Mouse (Mus musculus) heart, postnatal 14 days (tissue): Measurements from ENCODE around the gene H2-Q4. TPM values are rescaled to one million over a fixed set of nuclear protein-coding genes. Genes with fewer than 3 reads are reported as not detected.
A peak's percentile ranks its signal among the peaks of the same experiment; 100 is the strongest.
"Not testable (repeated sequence)": the region's sequence is repeated elsewhere in the genome, so short reads cannot be mapped to it uniquely, and the experiment has no call there.

Experiments used
- DNase-seq, 2 experiments: peaks; one replicate each; pipeline ENCODE4 v3.0.0; 2021 to 2022
- intact Hi-C: fragments of 180-260 bp; cut with DNase I; formaldehyde crosslinking; loops from one replicate; pipeline ENCODE4 v1.15.1; 2025
- long read RNA-seq, 2 experiments: library from polyadenylated mRNA; stranded (forward); transcript quantifications; one replicate each; pipeline ENCODE4 v2.0.0; 2021
- total RNA-seq, 2 experiments: library from RNA; stranded (reverse); gene quantifications; 2 replicates each; pipeline ENCODE4 v1.2.3; 2021

The H2-Q4 gene
- 1 to 10 TPM; 9.2 to 9.8 TPM for total RNA-seq
- long read RNA-seq, experiment 1, partial matches to known transcripts = 0 of 1 reads
- long read RNA-seq, experiment 1, other reads (novel, unspliced or antisense) = 1 of 1 reads
- long read RNA-seq, experiment 2 = 0 reads

DNA sequence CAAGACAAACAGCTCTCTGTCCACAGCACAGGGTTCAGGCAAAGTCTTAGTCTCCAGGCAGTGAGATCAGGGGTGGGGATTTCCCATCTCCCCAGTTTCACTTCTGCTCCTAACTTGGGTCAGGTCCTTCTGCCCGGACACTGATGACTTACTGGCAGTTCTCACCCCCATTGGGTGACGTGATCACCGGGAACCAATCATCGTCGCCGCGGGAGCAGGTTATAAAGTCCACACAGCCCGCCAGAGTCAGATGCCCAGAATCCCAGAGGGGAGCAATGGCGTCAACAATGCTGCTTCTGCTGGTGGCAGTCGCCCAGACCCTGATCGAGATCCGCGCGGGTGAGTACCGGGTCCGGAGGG, at the start of gene H2-Q4:
H2-Q4 (plus strand) TSS at position 249 of the 360 bp plus-strand sequence.
- DNase-seq = peak; percentile 88 to 94
- intact Hi-C loops = no loop called here

DNA sequence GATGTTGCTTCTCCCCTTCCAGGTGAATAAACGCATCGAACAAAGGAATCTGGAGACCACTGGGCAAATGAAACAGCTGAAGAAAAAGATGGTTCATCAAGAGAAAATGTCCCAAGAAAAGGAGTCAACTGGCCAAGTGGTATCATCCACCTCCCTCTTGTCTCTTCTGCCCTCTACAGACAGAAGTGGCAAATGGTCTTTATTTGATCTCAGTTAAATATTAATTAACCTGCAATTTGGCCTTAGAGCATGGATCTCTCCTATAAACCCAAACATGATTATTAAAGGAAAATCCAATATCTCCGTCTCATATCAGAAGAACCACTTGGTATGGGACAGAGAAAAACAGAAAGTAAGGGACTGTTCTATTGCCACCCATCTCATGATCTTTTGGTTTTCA, 49.7 kb upstream of the H2-Q4 start:
- intact Hi-C loops, DNase-seq: not testable (repeated sequence)

DNA sequence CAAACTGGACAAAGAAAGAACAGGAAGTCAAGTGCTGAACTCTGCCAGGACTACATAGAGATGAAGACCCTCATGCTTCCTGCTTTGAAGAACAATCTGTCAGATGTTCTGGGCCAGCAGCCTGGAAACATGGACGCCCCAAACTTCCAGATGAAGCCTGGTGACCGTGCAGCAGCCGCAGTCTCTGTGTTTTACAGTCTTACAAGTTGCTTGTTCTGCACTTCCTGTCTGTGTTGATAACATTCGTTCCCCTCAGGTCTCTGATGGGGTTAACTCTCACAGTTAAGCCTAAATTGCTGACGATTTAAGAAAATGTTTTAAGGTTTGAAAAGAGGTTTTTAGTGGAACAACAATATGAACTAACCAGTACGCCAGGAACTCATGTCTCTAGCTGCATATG, 47.9 kb upstream of the H2-Q4 start:
- intact Hi-C loops, DNase-seq: not testable (repeated sequence)

DNA sequence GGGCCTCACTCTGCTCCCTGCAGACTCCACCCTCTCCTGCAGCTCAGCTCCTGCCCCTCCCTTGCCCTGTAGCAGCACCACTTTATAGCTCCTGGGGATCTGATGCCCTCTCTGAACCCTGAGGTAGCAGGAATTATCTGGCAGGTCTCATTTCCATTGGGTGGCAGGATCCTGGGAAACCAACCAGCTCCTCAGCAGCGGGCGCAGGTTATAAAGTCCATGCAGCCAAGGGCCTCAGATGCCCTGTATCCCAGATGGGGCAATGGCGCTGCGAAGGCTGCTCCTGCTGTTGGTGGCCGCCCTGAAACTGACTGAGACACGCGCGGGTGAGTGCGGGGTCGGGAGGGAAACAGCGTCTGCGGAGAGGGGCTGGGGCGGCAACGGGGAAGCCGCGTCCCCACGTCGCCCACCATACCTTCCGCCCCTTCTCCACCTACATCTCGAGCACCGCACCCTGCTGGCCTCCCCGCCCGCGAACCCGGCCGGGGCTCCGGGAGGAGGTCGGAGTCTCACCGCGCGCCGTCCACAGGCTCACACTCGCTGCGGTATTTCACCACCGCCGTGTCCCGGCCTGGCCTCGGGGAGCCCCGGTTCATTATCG, 37.2 kb upstream of the H2-Q4 start, which contains the start of gene H2-Q2:
H2-Q2 (plus strand) TSS at position 172 of the 601 bp plus-strand sequence.
- intact Hi-C loops = no loop called here
- no peak for DNase-seq

DNA sequence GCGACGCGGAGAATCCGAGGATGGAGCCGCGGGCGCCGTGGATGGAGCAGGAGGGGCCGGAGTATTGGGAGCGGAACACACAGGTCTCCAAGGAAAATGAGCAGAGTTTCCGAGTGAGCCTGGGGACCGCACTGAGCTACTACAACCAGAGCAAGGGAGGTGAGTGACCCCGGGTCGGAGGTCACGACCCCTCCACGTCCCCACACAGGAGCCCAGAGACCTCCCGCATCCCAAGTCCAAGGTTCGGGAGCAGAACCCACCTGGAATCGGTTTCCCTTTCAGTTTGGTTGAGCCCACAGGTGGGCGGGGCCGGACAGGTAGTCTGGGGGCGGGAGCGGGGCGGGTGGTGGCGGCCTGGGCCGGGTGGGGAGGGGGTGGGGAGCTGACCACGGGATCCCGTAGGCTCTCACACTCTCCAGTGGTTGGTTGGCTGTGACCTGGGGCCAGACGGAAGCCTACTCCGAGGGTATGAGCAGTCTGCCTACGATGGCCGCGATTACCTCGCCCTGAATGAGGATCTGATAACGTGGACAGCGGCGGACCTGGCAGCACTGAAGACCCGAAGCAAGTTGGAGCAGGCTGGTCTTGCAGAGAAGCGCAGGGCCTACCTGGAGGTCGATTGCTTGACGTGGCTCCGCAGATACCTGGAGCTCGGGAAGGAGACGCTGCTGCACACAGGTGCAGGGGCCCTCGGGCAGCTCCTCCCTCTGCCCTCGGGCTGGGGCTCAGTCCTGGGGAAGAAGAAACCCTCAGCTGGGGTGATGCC, 36.5 kb upstream of the H2-Q4 start:
- no peak for DNase-seq
- intact Hi-C loops = no loop called here

DNA sequence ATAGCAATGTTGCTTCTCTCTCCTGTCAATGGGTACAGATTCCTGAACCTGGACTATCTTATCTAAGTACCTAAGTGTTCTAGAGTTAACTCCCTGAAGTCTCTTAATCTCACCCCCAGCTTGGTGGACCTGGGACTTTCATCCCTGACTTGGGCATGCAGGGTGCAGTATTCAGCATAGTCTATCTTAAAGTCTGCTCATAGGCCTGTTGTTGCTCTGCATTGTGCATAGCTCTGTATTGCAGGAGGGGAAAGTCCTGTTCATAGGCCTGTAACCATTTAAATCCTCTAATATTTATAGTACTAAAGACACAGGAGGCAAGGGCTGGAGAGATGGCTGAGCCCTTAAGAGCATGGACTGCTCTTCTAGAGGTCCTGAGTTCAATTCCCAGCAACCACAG, 31.8 kb upstream of the H2-Q4 start:
- intact Hi-C loops, DNase-seq: not testable (repeated sequence)

DNA sequence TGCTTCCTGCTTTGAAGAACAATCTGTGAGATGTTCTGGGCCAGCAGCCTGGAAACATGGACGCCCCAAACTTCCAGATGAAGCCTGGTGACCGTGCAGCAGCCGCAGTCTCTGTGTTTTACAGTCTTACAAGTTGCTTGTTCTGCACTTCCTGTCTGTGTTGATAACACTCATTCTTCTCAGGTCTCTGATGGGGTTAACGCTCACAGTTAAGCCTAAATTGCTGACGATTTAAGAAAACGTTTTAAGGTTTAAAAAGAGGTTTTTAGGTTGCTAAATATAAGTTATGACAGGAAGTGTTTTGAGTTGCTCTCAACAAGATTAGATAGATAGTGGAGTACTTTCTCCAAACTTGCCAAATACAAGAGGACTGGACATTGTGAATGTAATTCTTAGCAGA, 26.1 kb upstream of the H2-Q4 start:
- intact Hi-C loops, DNase-seq: not testable (repeated sequence)

DNA sequence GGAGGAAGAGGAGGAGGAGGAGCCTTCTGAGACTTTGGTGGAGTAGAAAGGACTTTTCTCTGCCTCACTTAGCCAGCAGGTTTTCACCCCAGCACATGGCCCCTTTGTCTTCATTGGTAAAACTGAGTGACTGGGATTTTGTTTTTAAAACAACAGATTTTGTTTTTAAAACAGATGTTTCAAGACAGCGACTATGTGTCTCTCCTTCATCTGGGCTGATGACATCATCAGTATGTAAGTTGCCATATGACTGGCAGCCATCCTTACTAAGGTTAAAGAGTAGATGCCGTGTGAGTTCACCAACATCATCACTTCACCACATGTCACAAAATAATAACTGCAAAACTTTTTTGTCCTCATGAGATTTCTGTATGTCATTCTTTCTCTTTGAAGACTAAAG, 25.3 kb upstream of the H2-Q4 start:
- no peak for DNase-seq
- intact Hi-C loops = loop anchor here (2.0 kb wide), 1 partner anchor 41 kb away; no protein-coding TSS in a partner anchor

DNA sequence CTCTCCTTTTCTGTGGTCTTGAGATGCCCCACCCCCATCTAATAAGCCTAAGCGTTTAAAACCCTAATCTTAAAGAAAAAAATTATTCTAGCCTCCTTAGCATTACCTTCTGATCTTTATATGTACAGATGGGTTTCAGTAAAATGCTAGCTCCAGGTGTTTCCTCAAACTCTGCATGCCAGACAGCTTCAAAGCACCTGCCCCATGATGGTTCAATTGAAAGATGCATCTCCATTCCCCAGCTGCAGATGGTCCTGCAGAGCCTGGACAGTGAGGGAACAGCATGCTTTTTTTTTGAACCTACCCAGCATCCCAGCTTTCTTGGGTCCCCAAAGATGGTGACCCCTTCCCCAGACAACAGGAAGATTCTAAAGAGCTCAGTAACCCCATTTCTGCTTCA, 22.3 kb upstream of the H2-Q4 start:
- DNase-seq = no peak
- intact Hi-C loops = no loop called here

DNA sequence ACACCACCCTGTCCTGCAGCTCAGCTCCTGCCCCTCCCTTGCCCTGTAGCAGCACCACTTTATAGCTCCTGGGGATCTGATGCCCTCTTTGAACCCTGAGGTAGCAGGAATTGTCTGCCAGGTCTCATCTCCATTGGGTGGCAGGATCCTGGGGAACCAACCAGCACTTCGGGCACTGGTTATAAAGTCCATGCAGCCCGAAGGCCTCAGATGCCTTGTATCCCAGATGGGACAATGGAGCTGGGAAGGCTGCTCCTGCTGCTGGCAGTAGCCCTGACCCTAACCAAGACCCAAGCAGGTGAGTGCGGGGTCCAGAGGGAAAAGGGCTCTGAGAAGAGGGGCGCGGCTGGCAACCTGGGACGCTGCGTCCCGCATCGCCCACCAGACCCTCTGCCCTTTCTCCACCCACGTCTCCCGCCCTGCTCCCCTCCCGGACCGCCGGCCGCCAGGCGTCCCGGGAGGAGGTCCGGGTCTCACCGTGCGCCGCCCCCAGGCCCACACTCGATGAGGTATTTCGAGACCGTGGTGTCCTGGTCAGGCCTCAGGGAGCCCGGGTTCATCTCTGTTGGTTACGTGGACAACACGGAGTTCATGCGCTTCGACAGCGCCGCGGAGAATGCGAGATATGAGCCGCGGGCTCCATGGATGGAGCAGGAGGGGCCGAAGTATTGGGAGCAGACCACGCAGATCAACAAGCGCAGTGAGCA, 20.5 kb upstream of the H2-Q4 start:
- intact Hi-C loops = loop anchor here (1.0 kb wide), 1 partner anchor 40 kb away; no protein-coding TSS in a partner anchor
- DNase-seq = no peak

DNA sequence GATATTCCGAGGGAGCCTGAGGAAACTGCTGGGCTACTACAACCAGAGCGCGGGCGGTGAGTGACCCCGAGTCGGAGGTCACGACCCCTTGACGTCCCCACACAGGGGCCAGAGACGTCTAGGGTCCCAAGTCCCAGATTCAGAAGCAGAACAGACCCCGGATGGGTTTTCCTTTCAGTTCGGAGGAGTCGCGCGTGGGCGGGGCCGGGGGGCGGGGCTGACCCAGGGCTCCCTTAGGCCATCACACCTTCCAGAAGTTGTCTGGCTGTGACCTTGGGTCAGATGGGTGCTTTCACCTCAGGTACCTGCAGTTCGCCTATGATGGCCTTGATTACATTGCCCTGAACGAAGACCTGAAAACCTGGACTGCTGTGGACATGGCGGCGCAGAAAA, 20.0 kb upstream of the H2-Q4 start:
- intact Hi-C loops = loop anchor here (1.0 kb wide), 1 partner anchor 40 kb away; no protein-coding TSS in a partner anchor
- no peak for DNase-seq

DNA sequence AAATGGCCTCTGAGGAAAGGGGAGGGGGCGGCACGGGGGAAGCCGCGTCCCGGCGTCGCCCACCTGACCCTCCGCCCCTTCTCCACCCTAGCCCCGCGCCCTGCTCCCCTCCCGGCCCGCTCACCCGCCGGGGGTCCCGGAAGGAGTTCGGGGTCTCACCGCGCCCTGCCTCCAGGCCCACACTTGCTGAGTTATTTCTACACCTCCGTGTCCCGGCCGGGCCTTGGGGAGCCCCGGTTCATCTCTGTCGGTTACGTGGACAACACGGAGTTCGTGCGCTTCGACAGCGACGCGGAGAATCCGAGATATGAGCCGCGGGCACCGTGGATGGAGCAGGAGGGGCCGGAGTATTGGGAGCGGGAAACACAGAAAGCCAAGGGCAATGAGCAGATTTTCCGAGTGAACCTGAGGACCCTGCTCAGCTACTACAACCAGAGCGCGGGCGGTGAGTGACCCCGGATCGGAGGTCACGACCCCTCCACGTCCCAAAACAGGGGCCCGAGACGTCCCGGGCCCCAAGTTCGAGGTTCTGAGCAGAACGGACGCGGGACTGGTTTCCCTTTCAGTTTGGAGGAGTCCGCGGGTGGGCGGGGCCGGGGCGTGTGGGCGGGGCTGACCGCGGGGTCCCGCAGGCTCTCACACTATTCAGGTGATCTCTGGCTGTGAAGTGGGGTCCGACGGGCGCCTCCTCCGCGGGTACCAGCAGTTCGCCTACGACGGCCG, 473 bp downstream of the H2-Q4 start:
- DNase-seq = peak; percentile 34 to 38
- intact Hi-C loops = no loop called here

DNA sequence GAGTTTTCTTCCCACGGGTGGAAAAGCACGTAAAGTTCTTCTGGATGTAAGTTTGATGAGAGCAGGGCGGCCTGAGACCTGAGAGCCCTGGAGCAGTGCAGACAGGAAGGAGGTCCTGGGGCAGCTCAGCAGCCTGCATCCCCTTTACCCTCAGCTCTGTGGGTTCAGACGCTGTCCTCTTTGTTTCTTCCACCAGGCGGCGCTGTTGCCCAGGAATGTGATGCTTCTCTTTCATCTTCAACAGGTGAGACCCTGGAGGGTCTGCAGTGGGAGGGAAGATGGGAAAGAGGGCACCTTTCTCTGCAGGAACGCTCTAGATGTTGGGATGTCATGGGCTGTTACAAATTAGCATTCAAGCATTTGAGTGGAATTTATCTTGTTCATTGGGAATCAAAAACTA, 10.4 kb downstream of the H2-Q4 start:
- intact Hi-C loops = not testable (repeated sequence)
- peak; percentile 8 to 38 for DNase-seq

DNA sequence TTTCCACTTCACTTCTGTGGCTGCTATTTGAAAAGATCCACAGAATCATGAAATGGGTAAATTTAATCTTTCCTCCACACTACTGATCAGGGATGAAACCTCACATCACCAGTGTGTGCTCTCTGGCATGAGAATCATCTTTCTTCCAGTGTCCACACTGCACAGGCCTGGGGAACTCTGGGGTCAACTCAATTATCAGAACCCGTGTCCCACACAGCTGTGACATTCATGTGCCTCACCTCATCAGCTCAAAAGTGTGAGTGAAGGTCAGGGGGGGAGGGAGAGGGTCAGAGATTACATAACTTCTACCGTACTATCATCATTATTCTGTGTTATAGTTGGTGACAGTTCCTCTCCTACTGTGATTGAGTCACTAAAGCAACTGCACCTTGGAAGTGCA, 13.3 kb downstream of the H2-Q4 start:
- intact Hi-C loops, DNase-seq: not testable (repeated sequence)

DNA sequence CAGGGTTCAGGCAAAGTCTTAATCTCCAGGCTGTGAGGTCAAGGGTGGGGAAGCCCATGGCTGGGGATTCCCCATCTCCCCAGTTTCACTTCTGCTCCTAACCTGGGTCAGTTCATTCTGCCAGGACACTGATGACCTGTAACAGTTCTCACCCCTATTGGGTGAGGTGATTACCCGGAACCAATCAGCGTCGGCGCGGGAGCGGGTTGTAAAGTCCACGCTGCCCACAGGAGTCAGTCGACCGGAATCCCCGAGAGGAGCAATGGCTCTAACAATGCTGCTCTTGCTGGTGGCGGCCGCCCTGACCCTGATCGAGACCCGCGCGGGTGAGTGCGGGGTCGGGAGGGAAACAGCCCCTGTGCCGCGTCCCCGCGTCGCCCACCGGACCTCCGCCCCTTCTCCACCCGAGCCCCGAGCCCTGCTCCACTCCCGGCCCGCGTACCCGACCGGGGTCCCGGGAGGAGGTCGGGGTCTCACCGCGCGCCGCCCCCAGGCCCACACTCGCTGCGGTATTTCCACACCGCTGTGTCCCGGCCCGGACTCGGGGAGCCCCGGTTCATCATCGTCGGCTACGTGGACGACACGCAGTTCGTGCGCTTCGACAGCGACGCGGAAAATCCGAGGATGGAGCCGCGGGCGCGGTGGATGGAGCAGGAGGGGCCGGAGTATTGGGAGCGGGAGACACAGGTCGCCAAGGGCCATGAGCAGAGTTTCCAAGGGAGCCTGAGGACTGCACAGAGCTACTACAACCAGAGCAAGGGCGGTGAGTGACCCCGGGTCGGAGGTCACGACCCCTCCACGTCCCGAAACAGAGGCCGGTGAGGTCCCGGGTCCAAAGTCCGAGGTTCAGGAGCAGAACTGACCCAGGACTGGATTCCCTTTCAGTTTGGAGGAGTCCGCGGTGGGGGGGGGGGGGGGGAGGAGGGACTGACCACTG, 14.7 kb downstream of the H2-Q4 start:
- DNase-seq, intact Hi-C loops: not testable (repeated sequence)

DNA sequence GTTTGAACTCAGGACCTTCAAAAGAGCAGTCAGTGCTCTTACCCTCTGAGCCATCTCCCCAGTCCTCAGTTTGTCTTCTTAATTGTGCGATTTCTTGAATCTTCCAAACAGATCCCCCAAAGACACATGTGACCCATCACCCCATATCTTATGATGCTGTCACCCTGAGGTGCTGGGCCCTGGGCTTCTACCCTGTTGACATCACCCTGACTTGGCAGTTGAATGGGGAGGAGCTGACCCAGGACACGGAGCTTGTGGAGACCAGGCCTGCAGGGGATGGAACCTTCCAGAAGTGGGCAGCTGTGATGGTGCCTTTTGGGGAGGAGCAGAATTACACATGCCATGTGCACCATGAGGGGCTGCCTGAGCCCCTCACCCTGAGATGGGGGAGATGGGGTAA, 17.5 kb downstream of the H2-Q4 start:
- DNase-seq, intact Hi-C loops: not testable (repeated sequence)

DNA sequence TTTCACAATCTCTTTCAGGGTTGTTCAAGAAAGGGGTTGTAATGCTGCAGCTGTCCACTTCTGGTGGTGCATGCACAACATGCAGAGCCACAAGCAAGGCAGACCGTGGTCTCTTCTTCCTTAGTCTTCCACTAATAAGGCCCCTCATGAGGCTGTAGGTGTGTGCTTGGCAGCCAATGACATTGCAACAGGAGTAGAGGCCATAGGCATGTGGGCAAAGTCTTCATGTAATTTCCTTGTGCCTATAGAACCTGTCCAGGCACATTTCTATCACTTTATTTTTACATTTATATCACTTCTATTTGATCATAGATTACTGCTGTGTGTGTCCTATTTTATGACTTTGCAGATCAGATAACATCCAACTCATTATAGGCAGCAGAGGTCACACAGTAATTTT, 33.6 kb downstream of the H2-Q4 start:
- DNase-seq, intact Hi-C loops: not testable (repeated sequence)

DNA sequence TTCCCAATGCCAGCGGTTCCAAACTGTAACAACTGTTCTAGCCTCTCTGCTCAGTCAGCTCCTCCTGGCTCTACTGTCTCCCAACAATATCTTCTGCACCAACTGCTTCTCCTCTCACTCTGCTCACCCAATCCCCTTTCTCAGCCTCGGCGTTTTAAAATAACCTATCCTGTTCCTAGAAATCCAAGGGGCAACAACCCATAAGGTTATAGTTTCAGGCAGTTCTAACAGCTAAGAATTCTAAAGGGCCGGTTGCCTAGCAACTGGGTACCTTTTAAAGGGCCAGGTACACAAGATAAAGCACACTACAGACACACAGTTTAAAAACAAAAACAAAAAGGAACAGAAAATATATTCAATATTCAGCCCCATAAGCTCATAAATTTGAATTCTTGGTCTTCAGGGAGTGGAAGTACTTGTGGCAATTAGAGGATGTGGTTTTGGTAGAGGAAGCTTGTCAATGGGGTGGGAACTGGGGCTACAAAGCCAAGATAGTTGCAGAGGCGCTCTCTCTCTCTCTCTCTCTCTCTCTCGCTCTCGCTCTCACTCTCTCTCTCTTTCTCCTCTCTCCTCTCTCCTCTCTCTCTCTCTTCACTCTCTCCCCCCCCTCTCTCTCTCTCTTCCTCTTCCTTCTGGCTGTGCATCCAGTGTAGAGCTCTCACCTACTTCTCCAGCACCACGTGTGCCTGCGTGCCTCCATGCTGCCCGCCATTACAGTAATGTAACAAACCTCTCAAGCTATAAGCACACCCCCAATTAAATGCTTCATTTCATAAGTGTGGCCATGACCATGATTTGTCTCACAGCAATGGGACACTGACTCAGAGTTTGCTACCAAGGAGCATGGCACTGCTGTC, 36.1 kb downstream of the H2-Q4 start:
- intact Hi-C loops, DNase-seq: not testable (repeated sequence)
